Mouse (Mus musculus) testis, adult 2 months (tissue): ENCODE measurements around the gene Sphkap. TPM values are rescaled to one million over a fixed set of nuclear protein-coding genes. Genes with fewer than 3 reads are reported as not detected.

ENCODE experiments used
- H3K27ac ChIP-seq: fragments of 200-500 bp; 2 replicates; pipeline ENCODE4 v1.5.1; 2012; ENCODE audit warnings: low read depth, low read length; ENCODE audit not compliant: control insufficient read depth, insufficient read depth
- H3K27me3 ChIP-seq: fragments of 200-500 bp; 2 replicates; pipeline ENCODE4 v1.6.1; 2012; ENCODE audit warnings: mild to moderate bottlenecking, low read length, moderate library complexity; ENCODE audit not compliant: control insufficient read depth, insufficient read depth
- H3K36me3 ChIP-seq: fragments of 200-500 bp; 2 replicates; pipeline ENCODE4 v1.6.1; 2012; ENCODE audit warnings: mild to moderate bottlenecking, low read length; ENCODE audit not compliant: control insufficient read depth, insufficient read depth
- H3K4me1 ChIP-seq: fragments of 200-500 bp; 2 replicates; pipeline ENCODE4 v1.6.1; 2012; ENCODE audit warnings: low read length; ENCODE audit not compliant: control insufficient read depth, insufficient read depth
- H3K4me3 ChIP-seq: fragments of 200-500 bp; 2 replicates; pipeline ENCODE4 v1.5.1; 2012; ENCODE audit warnings: low read depth, mild to moderate bottlenecking, low read length, moderate library complexity, mixed read lengths; ENCODE audit not compliant: control insufficient read depth
- CTCF ChIP-seq: fragments of 200-500 bp; IDR thresholded peaks from 2 replicates; pipeline ENCODE4 v1.5.1; 2012; ENCODE audit warnings: low read depth, mild to moderate bottlenecking, inconsistent platforms, low read length, moderate library complexity; ENCODE audit not compliant: control insufficient read depth, insufficient read depth, insufficient replicate concordance
- POLR2A ChIP-seq: fragments of 200-500 bp; IDR thresholded peaks from 2 replicates; pipeline ENCODE4 v1.6.1; 2012; ENCODE audit warnings: low read depth, mild to moderate bottlenecking, inconsistent platforms, low read length, moderate library complexity; ENCODE audit not compliant: control insufficient read depth
- polyA plus RNA-seq: library from polyadenylated mRNA; depleted of rRNA; stranded (reverse); fragments of >200 nt; gene quantifications from 2 replicates; pipeline ENCODE4 v1.2.3, GENCODE M21; 2012

Sphkap gene
- polyA plus RNA-seq, 1 experiment: 16.1 TPM

GRCm38 (mm10) chr1:83345572-83345971 lies 62.4 kb downstream of the Sphkap start:
- Histone ChIP-seq H3K27me3 (no peaks in the 10 kb centered on the region), H3K4me3 (no peak overlapping the region), H3K36me3 (no peaks in the 10 kb centered on the region), H3K4me1 (no peaks in the 10 kb centered on the region), H3K27ac (no peak overlapping the region)
- TF ChIP-seq POLR2A (no peak), CTCF (no peak)

- TF ChIP-seq POLR2A: no peak
- no peak for TF ChIP-seq CTCF
- Histone ChIP-seq H3K27ac (no peak overlapping the region), H3K4me1 (no peaks in the 10 kb centered on the region), H3K27me3 (no peaks in the 10 kb centered on the region), H3K4me3 (no peak overlapping the region), H3K36me3 (no peaks in the 10 kb centered on the region)
These were observed 62.9 kb downstream of the Sphkap start for GRCm38 (mm10) chr1:83345069-83345468.

- Histone ChIP-seq H3K4me1 (no peaks in the 10 kb centered on the region), H3K27ac (no peak overlapping the region), H3K27me3 (no peaks in the 10 kb centered on the region), H3K4me3 (no peak overlapping the region), H3K36me3 (no peaks in the 10 kb centered on the region)
- TF ChIP-seq POLR2A: no peak
These were observed 65.2 kb downstream of the Sphkap start for GRCm38 (mm10) chr1:83342726-83343250.

- no peak overlapping the region for H3K4me3 ChIP-seq
- TF ChIP-seq CTCF (no peak), POLR2A (no peak)
These were observed 68.6 kb downstream of the Sphkap start for GRCm38 (mm10) chr1:83339358-83339757.

GRCm38 (mm10) chr1:83316917-83317316 lies 91.1 kb downstream of the Sphkap start:
- Histone ChIP-seq H3K36me3 (no peaks in the 10 kb centered on the region), H3K27ac (no peak overlapping the region), H3K4me1 (no peaks in the 10 kb centered on the region), H3K4me3 (no peak overlapping the region), H3K27me3 (no peaks in the 10 kb centered on the region)
- TF ChIP-seq POLR2A (no peak), CTCF (no peak)

More at GRCm38 (mm10) chr1:83339358-83339757, 68.6 kb downstream of the Sphkap start:
- H3K36me3 ChIP-seq: no peaks in the 10 kb centered on the region
- H3K4me1 ChIP-seq: no peaks in the 10 kb centered on the region
- H3K27me3 ChIP-seq: no peaks in the 10 kb centered on the region
- no peak overlapping the region for H3K27ac ChIP-seq

- TF ChIP-seq CTCF (no peak), POLR2A (no peak)
- no peak overlapping the region for H3K4me3 ChIP-seq
- H3K4me1 ChIP-seq: no peaks in the 10 kb centered on the region
- no peaks in the 10 kb centered on the region for H3K27me3 ChIP-seq
- H3K27ac ChIP-seq: no peak overlapping the region
- no peaks in the 10 kb centered on the region for H3K36me3 ChIP-seq
These were observed 92.9 kb downstream of the Sphkap start for GRCm38 (mm10) chr1:83315146-83315545.

GRCm38 (mm10) chr1:83311607-83312295 lies 96.2 kb downstream of the Sphkap start:
- no peak overlapping the region for H3K27ac ChIP-seq
- no peaks in the 10 kb centered on the region for H3K4me1 ChIP-seq
- H3K27me3 ChIP-seq: no peaks in the 10 kb centered on the region
- H3K36me3 ChIP-seq: no peaks in the 10 kb centered on the region
- H3K4me3 ChIP-seq: no peak overlapping the region
- TF ChIP-seq CTCF (no peak), POLR2A (no peak)
